Mouse (Mus musculus) myocyte (in vitro differentiated cells): ENCODE measurements around the gene Spock1.

Experiments used
- CEBPB ChIP-seq: IDR thresholded peaks from 2 replicates; pipeline ENCODE4 v1.6.1; 2011; ENCODE audit warnings: mild to moderate bottlenecking, moderate library complexity; ENCODE audit not compliant: poor library complexity, insufficient read depth, severe bottlenecking
- E2F4 ChIP-seq: IDR thresholded peaks from one replicate; pipeline ENCODE4 v1.6.1; 2011; ENCODE audit warnings: mild to moderate bottlenecking, control low read depth, moderate library complexity; ENCODE audit not compliant: insufficient read depth
- MAX ChIP-seq: IDR thresholded peaks from one replicate; pipeline ENCODE4 v1.6.1; 2011; ENCODE audit warnings: low read depth, mild to moderate bottlenecking, control low read depth
- MYOG ChIP-seq, 3 experiments: IDR thresholded peaks; one replicate each; pipeline ENCODE4 v1.6.1; 2011; ENCODE audit warnings: control low read depth in 2 of 3, low read depth in 2 of 3, mild to moderate bottlenecking in 2 of 3; ENCODE audit not compliant: insufficient read length in 2 of 3, control insufficient read depth in 1 of 3, insufficient read depth in 1 of 3
- POLR2A ChIP-seq: IDR thresholded peaks from one replicate; pipeline ENCODE4 v1.6.1; 2011; ENCODE audit warnings: low read depth, mild to moderate bottlenecking, control low read depth, moderate library complexity; ENCODE audit not compliant: insufficient read length
- POLR2AphosphoS2 ChIP-seq: IDR thresholded peaks from one replicate; pipeline ENCODE4 v1.6.1; 2011; ENCODE audit warnings: low read depth, control low read depth; ENCODE audit not compliant: insufficient read length
- REST ChIP-seq: IDR thresholded peaks from one replicate; pipeline ENCODE4 v1.6.1; 2011; ENCODE audit warnings: mild to moderate bottlenecking, control low read depth, moderate library complexity; ENCODE audit not compliant: insufficient read depth, insufficient read length
- TCF12 ChIP-seq: IDR thresholded peaks from one replicate; pipeline ENCODE4 v1.6.1; 2011; ENCODE audit warnings: mild to moderate bottlenecking, control low read depth; ENCODE audit not compliant: poor library complexity, insufficient read depth, severe bottlenecking
- USF1 ChIP-seq: IDR thresholded peaks from one replicate; pipeline ENCODE4 v1.6.1; 2011; ENCODE audit warnings: low read depth, mild to moderate bottlenecking, control low read depth, moderate library complexity

- TF ChIP-seq MAX (no peak), POLR2AphosphoS2 (no peak), CEBPB (no peak), POLR2A (no peak), TCF12 (no peak), E2F4 (no peak), USF1 (no peak), MYOG (IDR thresholded peaks at IDR 0.05; ENCODE audit: control insufficient read depth in 1 of 3, insufficient read depth in 1 of 3, insufficient read length in 2 of 3, low read depth in 2 of 3) (no peak), REST (no peak)
Measured at GRCm38 (mm10) chr13:57877782-57878181, 30.4 kb downstream of the Spock1 start.
